Mouse (Mus musculus) heart, adult 2 months (tissue): ENCODE measurements at regions not wholly inside any gene's neighbourhood (a gene's known extent, or its start where the extent isn't known, plus 50 kb on each side); places are given as distances from the start of the nearest gene placed in this dataset.

ENCODE experiments used
- CTCF ChIP-seq: fragments of 200-600 bp; IDR thresholded peaks from 2 replicates; pipeline ENCODE4 v1.8.1; 2022; ENCODE audit warnings: antibody characterized with exemption, mild to moderate bottlenecking, moderate library complexity
- POLR2A ChIP-seq: fragments of 200-500 bp; IDR thresholded peaks from 2 replicates; pipeline ENCODE4 v1.6.1; 2011; ENCODE audit warnings: mild to moderate bottlenecking, low read depth, low read length, control low read depth; ENCODE audit not compliant: insufficient read depth

DNA sequence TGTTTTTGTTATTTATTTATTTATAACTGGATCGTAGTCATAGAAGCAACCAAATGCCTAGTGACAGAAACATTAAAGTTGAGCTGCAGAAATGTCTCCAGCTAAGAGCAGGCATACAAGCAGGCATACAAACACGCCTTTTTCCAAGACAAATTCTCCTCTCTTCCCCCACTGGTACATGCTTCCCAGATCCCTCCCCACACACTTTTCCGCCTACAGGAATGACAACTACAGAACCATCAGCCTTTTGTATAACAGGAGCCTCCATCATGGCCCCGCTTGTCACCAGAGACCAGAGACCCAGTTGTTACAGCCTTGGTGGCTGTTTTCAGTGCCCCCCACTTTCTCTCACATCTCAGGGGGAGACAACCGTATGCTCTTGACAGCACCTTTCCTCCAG lies 91.2 kb upstream of the Sipa1l1 start:
- TF ChIP-seq POLR2A (no peak), CTCF (no peak)
